Mouse (Mus musculus) brown adipose tissue, adult 24 weeks (tissue): Measurements from ENCODE around the gene Card10. TPM values are rescaled to one million over a fixed set of nuclear protein-coding genes. Genes with fewer than 3 reads are reported as not detected.

ENCODE experiments used
- H3K27ac ChIP-seq: fragments of 200-500 bp; replicated peaks from 2 replicates; pipeline ENCODE4 v1.5.1; 2012; ENCODE audit warnings: low read depth, mild to moderate bottlenecking, low read length
- H3K4me1 ChIP-seq: fragments of 200-500 bp; 2 replicates; pipeline ENCODE4 v1.6.1; 2012; ENCODE audit warnings: low read length, mixed read lengths; ENCODE audit not compliant: control insufficient read depth, insufficient read depth, insufficient read length
- H3K4me3 ChIP-seq: fragments of 200-500 bp; 2 replicates; pipeline ENCODE4 v1.5.1; 2012; ENCODE audit warnings: low read depth, mild to moderate bottlenecking, low read length, moderate library complexity; ENCODE audit not compliant: insufficient read depth
- polyA plus RNA-seq: library from polyadenylated mRNA; stranded (reverse); fragments of >200 nt; gene quantifications from 2 replicates; pipeline ENCODE4 v1.2.4, GENCODE M21; 2012; ENCODE audit not compliant: missing spikeins, insufficient read depth, insufficient read length

The Card10 gene
- polyA plus RNA-seq, 1 experiment = 4.8 TPM

- Histone ChIP-seq H3K4me1 (no peaks in the 10 kb centered on the region), H3K27ac (no peak overlapping the region), H3K4me3 (no peak overlapping the region)
Observed at GRCm38 (mm10) chr15:78726697-78727096, 76.1 kb downstream of the Card10 start.

Other genes with a start within 250 kb of the Card10 start
- 3.6 and 8.2 TPM in 2 replicates for gene Rac2, start 230.3 kb downstream of the Card10 start, polyA plus RNA-seq
- gene Cyth4, start 206.0 kb downstream of the Card10 start, polyA plus RNA-seq = 4.9 and 6.8 TPM in 2 replicates
- not detected in 2 replicates for gene Elfn2, start 84.3 kb downstream of the Card10 start, polyA plus RNA-seq
- gene Mfng, start 29.6 kb downstream of the Card10 start, polyA plus RNA-seq = 12.0 and 20.7 TPM in 2 replicates
- 18.4 and 21.7 TPM in 2 replicates for gene Cdc42ep1, start 39.6 kb upstream of the Card10 start, polyA plus RNA-seq
- gene Lgals2, start 52.5 kb upstream of the Card10 start, polyA plus RNA-seq = not detected in 2 replicates
- 23.7 and 29.1 TPM in 2 replicates for gene Gga1, start 74.1 kb upstream of the Card10 start, polyA plus RNA-seq
- gene Gm49510, start 96.6 kb upstream of the Card10 start, polyA plus RNA-seq = not detected in 2 replicates
- 2.2 and 3.3 TPM in 2 replicates for gene Sh3bp1, start 96.7 kb upstream of the Card10 start, polyA plus RNA-seq
- 0.67 and 1.3 TPM in 2 replicates for gene Pdxp, start 110.9 kb upstream of the Card10 start, polyA plus RNA-seq
- 2,169 and 2,213 TPM in 2 replicates for gene Lgals1, start 123.7 kb upstream of the Card10 start, polyA plus RNA-seq
- 22.6 and 34.2 TPM in 2 replicates for gene Nol12, start 131.9 kb upstream of the Card10 start, polyA plus RNA-seq
- gene Triobp, start 144.7 kb upstream of the Card10 start, polyA plus RNA-seq = 19.0 and 24.7 TPM in 2 replicates
- 128 and 153 TPM in 2 replicates for gene H1f0, start 225.4 kb upstream of the Card10 start, polyA plus RNA-seq
- not detected in 2 replicates for gene Galr3, start 238.8 kb upstream of the Card10 start, polyA plus RNA-seq